In genomic region chr7:27233300-27233699, GRCm38 (mm10) we compare ENCODE assay signal across 8 mouse cellular contexts. TPM values are rescaled to one million over a fixed set of nuclear protein-coding genes. Genes with fewer than 3 reads are reported as not detected.
A peak's percentile ranks its signal among the peaks of the same experiment; 100 is the strongest.
DNase-seq lines count a peak whose midpoint lies in the region; ATAC-seq and TF ChIP-seq lines count a peak whose summit lies in the region.

No protein-coding gene starts in this region.

- TF ChIP-seq CTCF in cerebellum, adult 2 months (IDR thresholded peaks at IDR 0.05; ENCODE audit: borderline replicate concordance, insufficient read depth, low read depth, low read length) = no peak
- no peak for TF ChIP-seq CTCF in small intestine, adult 2 months (IDR thresholded peaks at IDR 0.05; ENCODE audit: extremely low read depth, insufficient read length, insufficient replicate concordance, low read depth, low read length)

- peak overlapping the region; percentile 90 for H3K4me3 ChIP-seq in cerebellum, adult 2 months (replicated peaks; ENCODE audit: insufficient read depth, low read depth, low read length)
- peak overlapping the region; percentile 92 for H3K4me3 ChIP-seq in megakaryocyte, embryonic 14.5 days (replicated peaks)
- peak overlapping the region; percentile 43 for H3K4me3 ChIP-seq in limb, embryonic 11.5 days (ENCODE audit: low read depth, low read length)
- H3K4me3 ChIP-seq in small intestine, adult 2 months (ENCODE audit: low read depth, low read length) = peak overlapping the region; percentile 75

- H3K9ac ChIP-seq in limb, embryonic 11.5 days (ENCODE audit: low read length) = peak overlapping the region; percentile 41

- no peak for ATAC-seq in megakaryocyte, adult 5-6 weeks (ENCODE audit: poor library complexity, severe bottlenecking)
- ATAC-seq in limb, embryonic 11.5 days (ENCODE audit: insufficient number of reproducible peaks, low FRiP score, low TSS enrichment, low read depth) = no peak

- no peaks in the 10 kb centered on the region for H3K9me3 ChIP-seq in megakaryocyte, embryonic 14.5 days
- H3K9me3 ChIP-seq in limb, embryonic 11.5 days (ENCODE audit: control insufficient read depth, low read length) = no peaks in the 10 kb centered on the region

- no peak for DNase-seq in cerebellum, adult 2 months
- DNase-seq in cerebellum, adult 9-10 months = no peak
- DNase-seq in limb, embryonic 11.5 days (ENCODE audit: low spot score) = no peak
- DNase-seq in urinary bladder, postnatal 14 days (ENCODE audit: low spot score) = no peak
- DNase-seq in frontal cortex, postnatal 10 days (ENCODE audit: low spot score in 2 of 2) = no peak

- TF ChIP-seq POLR2A in cerebellum, adult 2 months (IDR thresholded peaks at IDR 0.05; ENCODE audit: borderline replicate concordance, insufficient read depth, low read length) = no peak
- TF ChIP-seq POLR2A in small intestine, adult 2 months (IDR thresholded peaks at IDR 0.05; ENCODE audit: low read depth, low read length) = no peak

- peaks cover 4% of the 10 kb centered on the region for H3K4me1 ChIP-seq in cerebellum, adult 2 months (ENCODE audit: control insufficient read depth, insufficient read depth, low read length)
- H3K4me1 ChIP-seq in megakaryocyte, embryonic 14.5 days = peaks cover 41% of the 10 kb centered on the region
- H3K4me1 ChIP-seq in limb, embryonic 11.5 days (ENCODE audit: control insufficient read depth, insufficient read depth, low read length) = 0 out of 2 replicates have a peak, but pooled peaks cover 6% of the 10 kb centered on the region
- peaks cover 11% of the 10 kb centered on the region for H3K4me1 ChIP-seq in small intestine, adult 2 months (ENCODE audit: control insufficient read depth, insufficient read depth, insufficient read length, low read length)

- no peak overlapping the region for H3K27ac ChIP-seq in cerebellum, adult 2 months (ENCODE audit: insufficient read depth, low read length)
- H3K27ac ChIP-seq in limb, embryonic 11.5 days (replicated peaks; ENCODE audit: low read depth, low read length) = peak overlapping the region; percentile 33; the same call in 1 of the 2 replicates
- H3K27ac ChIP-seq in small intestine, adult 2 months (ENCODE audit: insufficient read depth, low read depth, low read length) = no peak overlapping the region

- peak overlapping the region; percentile 61 for H3K4me2 ChIP-seq in limb, embryonic 11.5 days (ENCODE audit: low read depth, severe bottlenecking)

- 0% methylated on average over 6 of the region's 6 CpGs for WGBS in cerebellum, adult 2 months
- WGBS in limb, embryonic 11.5 days = 4% methylated on average over 6 of the region's 6 CpGs
- under 1% methylated on average over 6 of the region's 6 CpGs for WGBS in small intestine, adult 2 months

- H3K36me3 ChIP-seq in megakaryocyte, embryonic 14.5 days (replicated peaks; ENCODE audit: low read length) = peaks cover 31% of the 10 kb centered on the region
- H3K36me3 ChIP-seq in limb, embryonic 11.5 days (ENCODE audit: control insufficient read depth, insufficient read depth, low read length) = no peaks in the 10 kb centered on the region
- no peaks in the 10 kb centered on the region for H3K36me3 ChIP-seq in small intestine, adult 2 months (ENCODE audit: control insufficient read depth, insufficient read depth, low read length)

- H3K27me3 ChIP-seq in cerebellum, adult 2 months (ENCODE audit: control insufficient read depth, insufficient read depth, low read length) = no peaks in the 10 kb centered on the region
- no peaks in the 10 kb centered on the region for H3K27me3 ChIP-seq in megakaryocyte, embryonic 14.5 days (replicated peaks)
- H3K27me3 ChIP-seq in limb, embryonic 11.5 days (ENCODE audit: control insufficient read depth, insufficient read depth, low read length) = no peaks in the 10 kb centered on the region
- no peaks in the 10 kb centered on the region for H3K27me3 ChIP-seq in small intestine, adult 2 months (ENCODE audit: control insufficient read depth, insufficient read depth, low read length)

RNA-seq across cellular contexts. Expression of gene Coq8b, which starts 0.5 kb away (rescaled TPM):
- polyA plus RNA-seq in cerebellum, adult 2 months (2012; rRNA removed) = 20.8 and 23.9 TPM in 2 replicates
- 45.5 and 46.3 TPM in 2 replicates for polyA plus RNA-seq in megakaryocyte, embryonic 14.5 days (2012; ENCODE audit: insufficient read depth, low replicate concordance)
- 12.0 and 16.8 TPM in 2 replicates for total RNA-seq in megakaryocyte, adult 5-6 weeks (2015)
- total RNA-seq in megakaryocyte, adult 5-6 weeks (2017) = 7.5 and 15.2 TPM in 2 replicates
- 14.5 and 15.5 TPM in 2 replicates for polyA plus RNA-seq in limb, embryonic 11.5 days (2014; fragmentation: Nextera tagmentation; extraction: Ambion mirVana)
- 34.7 and 60.7 TPM in 2 replicates for polyA plus RNA-seq in small intestine, adult 2 months (2012; rRNA removed)

RNA-seq across cellular contexts. Expression of gene Itpkc, which starts 4.8 kb away (rescaled TPM):
- 12.4 and 13.2 TPM in 2 replicates for polyA plus RNA-seq in cerebellum, adult 2 months (2012; rRNA removed)
- polyA plus RNA-seq in megakaryocyte, embryonic 14.5 days (2012; ENCODE audit: insufficient read depth, low replicate concordance) = 1.0 and 3.0 TPM in 2 replicates
- total RNA-seq in megakaryocyte, adult 5-6 weeks (2015) = 1.6 and 2.7 TPM in 2 replicates
- 1.6 and 4.7 TPM in 2 replicates for total RNA-seq in megakaryocyte, adult 5-6 weeks (2017)
- 6.5 and 8.0 TPM in 2 replicates for polyA plus RNA-seq in limb, embryonic 11.5 days (2014; fragmentation: Nextera tagmentation; extraction: Ambion mirVana)
- polyA plus RNA-seq in small intestine, adult 2 months (2012; rRNA removed) = 15.3 and 44.6 TPM in 2 replicates

RNA-seq across cellular contexts. Expression of gene Numbl, which starts 24.9 kb away (rescaled TPM):
- polyA plus RNA-seq in cerebellum, adult 2 months (2012; rRNA removed) = 56.7 and 64.1 TPM in 2 replicates
- polyA plus RNA-seq in megakaryocyte, embryonic 14.5 days (2012; ENCODE audit: insufficient read depth, low replicate concordance) = 2.0 and 2.4 TPM in 2 replicates
- total RNA-seq in megakaryocyte, adult 5-6 weeks (2015) = 2.8 and 4.3 TPM in 2 replicates
- 2.5 and 2.6 TPM in 2 replicates for total RNA-seq in megakaryocyte, adult 5-6 weeks (2017)
- 7.3 and 9.0 TPM in 2 replicates for polyA plus RNA-seq in limb, embryonic 11.5 days (2014; fragmentation: Nextera tagmentation; extraction: Ambion mirVana)
- polyA plus RNA-seq in small intestine, adult 2 months (2012; rRNA removed) = 8.3 and 9.0 TPM in 2 replicates

RNA-seq across cellular contexts. Expression of gene Snrpa, which starts 37.2 kb away (rescaled TPM):
- 158 and 173 TPM in 2 replicates for polyA plus RNA-seq in cerebellum, adult 2 months (2012; rRNA removed)
- polyA plus RNA-seq in megakaryocyte, embryonic 14.5 days (2012; ENCODE audit: insufficient read depth, low replicate concordance) = 467 and 2,125 TPM in 2 replicates
- total RNA-seq in megakaryocyte, adult 5-6 weeks (2015) = 110 and 125 TPM in 2 replicates
- 51.9 and 68.6 TPM in 2 replicates for total RNA-seq in megakaryocyte, adult 5-6 weeks (2017)
- polyA plus RNA-seq in limb, embryonic 11.5 days (2014; fragmentation: Nextera tagmentation; extraction: Ambion mirVana) = 394 and 396 TPM in 2 replicates
- 73.2 and 138 TPM in 2 replicates for polyA plus RNA-seq in small intestine, adult 2 months (2012; rRNA removed)

RNA-seq across cellular contexts. Expression of gene BC024978, which starts 37.7 kb away (rescaled TPM):
- polyA plus RNA-seq in cerebellum, adult 2 months (2012; rRNA removed) = 17.9 and 18.8 TPM in 2 replicates
- polyA plus RNA-seq in megakaryocyte, embryonic 14.5 days (2012; ENCODE audit: insufficient read depth, low replicate concordance) = 1.0 and 2.3 TPM in 2 replicates
- total RNA-seq in megakaryocyte, adult 5-6 weeks (2015) = 4.0 and 8.5 TPM in 2 replicates
- 0.51 and 0.73 TPM in 2 replicates for total RNA-seq in megakaryocyte, adult 5-6 weeks (2017)
- polyA plus RNA-seq in limb, embryonic 11.5 days (2014; fragmentation: Nextera tagmentation; extraction: Ambion mirVana) = 3.9 and 4.8 TPM in 2 replicates
- polyA plus RNA-seq in small intestine, adult 2 months (2012; rRNA removed) = 6.4 and 9.5 TPM in 2 replicates
